Mouse (Mus musculus) Patski (cell line): ENCODE data around the gene Phc1. TPM values are rescaled to one million over a fixed set of nuclear protein-coding genes. Genes with fewer than 3 reads are reported as not detected.

Experiments used
- ATAC-seq: fragments of 100-300 bp; one replicate; pipeline ENCODE4 v1.8.0; 2021
- CTCF ChIA-PET: fragments of 350-600 bp; sonication (Branson Sonifier 250); formaldehyde crosslinking; loops from one replicate; lab custom pipeline; 2022; ENCODE audit warnings: inconsistent platforms; lab: Charles Lee
- POLR2A ChIA-PET: fragments of 350-600 bp; sonication (Branson Sonifier 250); formaldehyde crosslinking; loops from one replicate; lab custom pipeline; 2022; ENCODE audit warnings: antibody characterized with exemption, inconsistent platforms; lab: Charles Lee
- DNase-seq: peaks from one replicate; pipeline ENCODE4 v3.0.0-alpha.2; 2011; ENCODE audit warnings: low read depth, low spot score
- H3K27me3 ChIP-seq: fragments of 371-371 bp; one replicate; pipeline ENCODE4 v1.5.1; 2021
- CTCF ChIP-seq: fragments of 100-300 bp; IDR thresholded peaks from one replicate; pipeline ENCODE4 v1.5.1; 2021
- in situ Hi-C: fragments of 300-500 bp; cut with MboI; formaldehyde crosslinking; loops from 3 replicates; pipeline ENCODE4 v1.11.1; 2018; ENCODE audit warnings: low pct_unique_long_range_greater_than_20kb, mixed read lengths
- polyA plus RNA-seq: library from polyadenylated mRNA; unstranded; gene quantifications from one replicate; pipeline ENCODE4 v1.2.3, GENCODE M21; 2021

The Phc1 gene
- polyA plus RNA-seq, 1 experiment from 2014 or later: 41.7 TPM

DNA sequence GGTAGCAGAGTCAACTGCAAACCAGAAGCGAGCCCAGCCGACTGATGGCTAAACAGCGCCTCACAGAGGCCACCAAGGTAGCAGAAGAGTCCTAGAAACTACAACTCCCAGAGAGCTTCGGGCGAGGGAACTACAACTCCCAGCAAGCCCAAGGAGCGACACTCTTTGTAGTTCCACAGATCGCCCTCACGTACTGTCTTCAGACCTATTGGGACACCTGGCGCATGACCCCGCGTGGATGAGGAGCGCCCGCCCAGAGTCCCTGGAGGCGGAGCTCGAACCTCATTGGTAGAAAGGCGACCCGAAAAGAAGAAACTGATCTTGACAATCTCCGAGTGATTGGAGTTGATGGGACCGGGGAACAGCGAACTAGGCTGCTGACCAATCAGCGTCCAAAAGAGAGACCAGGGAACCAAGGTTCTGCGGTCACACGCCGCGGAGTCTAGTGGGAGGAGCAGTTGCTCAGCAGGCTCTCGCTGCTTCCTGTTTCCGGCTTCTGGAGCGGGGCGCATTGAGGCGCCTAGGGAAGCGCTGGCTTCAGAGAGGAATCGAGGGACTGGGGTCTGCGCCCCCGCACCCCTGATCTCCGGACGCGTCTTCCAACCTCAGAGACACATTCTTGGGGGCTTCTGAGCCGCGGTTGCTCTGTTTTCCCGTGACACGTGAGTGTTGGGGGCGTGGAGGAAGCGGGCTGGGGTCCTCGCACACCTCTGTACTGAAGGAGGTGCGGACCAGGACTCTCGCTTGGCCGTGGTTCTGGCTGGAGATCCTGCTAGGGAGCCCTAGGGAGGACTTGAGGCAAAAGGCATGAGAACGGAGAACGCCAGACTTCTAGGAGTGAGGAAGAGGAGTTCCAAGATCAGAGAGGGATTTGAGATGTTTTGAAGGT is 31.6 kb downstream of the Phc1 start, which contains the start of gene M6pr:
TSS of gene M6pr (plus strand) at position 216 of the 889 bp plus-strand sequence.
- ATAC-seq (peak; percentile 99), DNase-seq (peak; percentile 91)
- peak; percentile 97 for TF ChIP-seq CTCF
- CTCF ChIA-PET: interaction anchor here (0.6 to 2.1 kb wide), 6 partner anchors 11 to 42 kb away, joined by 3 to 10 read pairs (median 4); no protein-coding TSS in a partner anchor
- POLR2A ChIA-PET: interaction anchor here (1.5 kb wide), 1 partner anchor 11 kb away, joined by 3 read pairs; no protein-coding TSS in a partner anchor
- in situ Hi-C loops: loop anchor here (5.0 to 10.0 kb wide), 3 partner anchors 51 to 1034 kb away; no protein-coding TSS in a partner anchor
- no peaks in the 10 kb centered on the region for H3K27me3 ChIP-seq

DNA sequence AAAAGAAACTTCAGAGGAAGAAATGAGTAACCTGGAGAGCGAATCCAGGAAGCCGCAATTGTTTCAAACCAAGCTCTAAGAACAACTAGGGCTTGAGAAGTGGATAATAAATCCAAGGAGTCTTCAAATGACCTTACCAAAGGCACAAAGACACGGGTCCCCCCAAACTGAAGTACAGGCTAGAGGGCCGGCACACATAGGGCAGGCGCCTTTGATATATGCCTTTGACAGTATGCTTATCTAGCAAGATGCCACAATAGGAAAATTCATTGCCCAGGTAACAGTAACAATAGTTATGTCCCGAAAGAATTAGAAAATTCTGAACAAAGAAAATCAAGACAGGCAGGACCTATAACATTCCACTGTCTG is 32.2 kb downstream of the Phc1 start:
- TF ChIP-seq CTCF: no peak
- H3K27me3 ChIP-seq: no peaks in the 10 kb centered on the region
- POLR2A ChIA-PET: interaction anchor here (1.5 kb wide), 1 partner anchor 12 kb away, joined by 3 read pairs; no protein-coding TSS in a partner anchor
- in situ Hi-C loops: loop anchor here (5.0 to 10.0 kb wide), 3 partner anchors 51 to 1033 kb away; no protein-coding TSS in a partner anchor
- CTCF ChIA-PET: interaction anchor here (0.6 to 2.1 kb wide), 9 partner anchors 11 to 1037 kb away, joined by 3 to 10 read pairs (median 3); no protein-coding TSS in a partner anchor
- ATAC-seq (no peak), DNase-seq (no peak)

DNA sequence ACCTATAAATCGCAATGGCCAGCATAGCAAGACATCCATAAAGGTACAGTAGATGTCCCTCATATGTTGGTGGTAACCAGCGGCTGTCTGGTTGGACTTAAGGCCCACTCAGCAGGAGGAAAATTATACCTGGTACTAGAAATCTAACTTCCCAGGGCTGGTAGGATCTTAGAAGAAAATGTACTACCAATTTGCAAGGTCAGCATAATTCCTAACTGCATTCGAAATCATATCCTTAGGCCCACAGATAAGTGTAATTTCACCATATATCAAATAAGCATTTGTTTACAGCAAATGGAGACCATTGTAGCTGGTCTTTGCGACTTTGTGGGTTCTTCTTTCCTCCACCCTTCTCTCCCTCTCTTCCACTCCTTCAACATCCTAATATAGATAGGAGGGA is 33.7 kb downstream of the Phc1 start:
- TF ChIP-seq CTCF: no peak
- POLR2A ChIA-PET: interaction anchor here (1.1 kb wide), 1 partner anchor 49 kb away, joined by 4 read pairs; no protein-coding TSS in a partner anchor
- no peaks in the 10 kb centered on the region for H3K27me3 ChIP-seq
- in situ Hi-C loops: loop anchor here (5.0 to 10.0 kb wide), 3 partner anchors 49 to 1032 kb away; no protein-coding TSS in a partner anchor
- CTCF ChIA-PET: no interaction called here
- no peak for DNase-seq
- no peak for ATAC-seq

DNA sequence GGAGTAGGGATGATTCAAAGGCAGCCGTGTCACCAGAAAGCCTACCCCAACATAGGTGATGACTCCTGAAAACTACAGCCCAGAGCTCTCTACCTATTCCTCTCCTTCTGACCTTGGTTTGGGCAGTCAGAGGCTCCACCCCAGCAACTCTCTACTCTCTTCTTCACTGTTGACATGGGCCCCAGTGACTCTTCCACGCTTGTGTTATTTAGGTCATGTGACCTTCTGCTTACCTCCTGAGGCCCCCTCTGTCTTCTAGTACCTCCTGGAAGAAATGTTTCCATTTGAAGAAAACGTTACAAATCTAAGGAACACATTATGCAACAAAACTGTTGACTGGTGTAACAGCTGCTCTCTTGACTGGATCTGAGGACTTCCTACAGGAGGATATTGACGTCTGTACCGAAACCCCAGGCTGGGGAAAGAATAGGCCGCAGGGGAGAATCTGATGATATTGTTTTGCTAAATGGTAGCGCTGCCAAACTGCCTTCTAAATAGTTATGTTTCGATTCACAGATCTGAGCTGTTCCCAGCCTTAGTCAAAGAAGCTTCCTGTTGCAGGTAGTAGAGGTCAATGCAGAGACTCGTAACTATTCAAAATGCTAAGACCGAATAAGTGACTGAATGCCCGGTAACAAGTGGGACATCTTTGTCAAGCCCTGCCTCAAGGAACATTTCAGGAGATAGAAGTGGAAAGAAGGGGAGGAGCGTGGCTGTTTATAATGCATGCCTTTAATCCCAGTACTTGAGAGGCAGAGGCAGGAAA is 35.4 kb downstream of the Phc1 start:
- ChIA-PET CTCF (interaction anchor here (0.6 to 1.5 kb wide), 5 partner anchors 13 to 53 kb away, joined by 3 to 4 read pairs (median 3); no protein-coding TSS in a partner anchor), POLR2A (no interaction called here)
- H3K27me3 ChIP-seq: no peaks in the 10 kb centered on the region
- in situ Hi-C loops: loop anchor here (5.0 to 10.0 kb wide), 4 partner anchors 48 to 1030 kb away; no protein-coding TSS in a partner anchor
- no peak for TF ChIP-seq CTCF
- ATAC-seq (no peak), DNase-seq (no peak)

DNA sequence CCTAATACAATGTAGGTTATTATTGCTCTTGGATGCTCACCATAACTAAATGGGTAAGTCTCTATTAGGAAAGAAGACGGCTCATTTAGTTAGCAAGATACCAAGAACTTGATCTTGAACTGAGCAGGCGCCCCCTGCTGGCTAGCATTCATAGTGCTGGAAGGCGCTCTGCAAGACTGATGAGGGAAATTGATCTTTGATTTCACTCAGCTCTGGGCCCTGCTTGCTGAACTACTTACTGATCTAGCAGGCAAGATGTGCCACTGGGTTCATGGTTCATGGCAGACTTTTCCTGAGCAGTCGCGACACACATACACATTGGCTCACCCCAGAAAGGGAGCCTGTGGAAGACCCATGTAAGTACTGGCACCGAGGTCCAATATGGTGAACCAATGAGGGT is 36.0 kb downstream of the Phc1 start:
- no peak for ATAC-seq
- TF ChIP-seq CTCF: peak; percentile 93
- ChIA-PET POLR2A (no interaction called here), CTCF (interaction anchor here (0.6 to 1.5 kb wide), 6 partner anchors 12 to 53 kb away, joined by 3 to 4 read pairs (median 3); no protein-coding TSS in a partner anchor)
- in situ Hi-C loops: loop anchor here (5.0 to 10.0 kb wide), 2 partner anchors 747 to 1030 kb away; no protein-coding TSS in a partner anchor
- DNase-seq: no peak
- no peaks in the 10 kb centered on the region for H3K27me3 ChIP-seq

DNA sequence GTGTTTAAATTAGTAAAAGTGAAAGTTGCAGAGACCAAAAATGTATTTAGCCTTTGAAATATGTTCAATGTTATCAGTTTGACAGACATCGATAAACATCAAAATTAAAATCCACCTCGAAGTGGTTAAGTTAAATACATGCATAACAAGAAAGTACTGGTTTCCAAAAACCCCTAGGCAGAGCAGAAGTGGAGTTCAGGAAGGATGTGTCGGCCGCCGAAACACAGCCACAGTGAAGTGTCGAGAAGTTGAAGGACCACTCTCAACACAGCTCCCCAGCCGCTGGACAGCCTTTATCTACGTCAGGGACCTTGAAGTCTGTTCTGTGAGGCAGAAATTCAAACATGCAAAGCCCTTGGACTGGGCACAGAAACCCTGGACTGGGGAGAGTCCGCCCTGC is 36.8 kb downstream of the Phc1 start:
- DNase-seq (no peak), ATAC-seq (no peak)
- in situ Hi-C loops: loop anchor here (5.0 to 10.0 kb wide), 2 partner anchors 746 to 1029 kb away; no protein-coding TSS in a partner anchor
- ChIA-PET CTCF (interaction anchor here (0.8 to 1.4 kb wide), 5 partner anchors 11 to 52 kb away, joined by 3 to 4 read pairs (median 3); no protein-coding TSS in a partner anchor), POLR2A (no interaction called here)
- TF ChIP-seq CTCF: no peak
- H3K27me3 ChIP-seq: no peaks in the 10 kb centered on the region

DNA sequence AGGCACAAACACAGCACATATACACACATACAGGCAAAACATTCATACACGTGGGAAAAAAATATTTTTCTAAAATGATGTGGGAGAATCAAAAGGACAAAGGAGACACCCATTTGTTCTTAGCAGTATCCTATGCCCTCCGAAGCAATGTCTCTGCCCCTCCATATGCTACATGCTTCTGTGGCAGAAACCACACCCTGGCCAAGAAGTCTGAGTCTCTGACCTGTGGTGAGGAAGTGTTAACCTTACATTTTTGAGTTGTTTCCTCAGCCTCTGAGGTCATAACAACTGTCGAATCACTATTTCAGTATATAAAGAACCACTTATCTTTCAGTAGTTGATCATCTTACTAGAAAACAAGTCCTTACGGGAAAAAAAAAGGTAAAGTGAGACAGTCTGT is 37.7 kb downstream of the Phc1 start:
- no peak for ATAC-seq
- DNase-seq: no peak
- POLR2A ChIA-PET: no interaction called here

DNA sequence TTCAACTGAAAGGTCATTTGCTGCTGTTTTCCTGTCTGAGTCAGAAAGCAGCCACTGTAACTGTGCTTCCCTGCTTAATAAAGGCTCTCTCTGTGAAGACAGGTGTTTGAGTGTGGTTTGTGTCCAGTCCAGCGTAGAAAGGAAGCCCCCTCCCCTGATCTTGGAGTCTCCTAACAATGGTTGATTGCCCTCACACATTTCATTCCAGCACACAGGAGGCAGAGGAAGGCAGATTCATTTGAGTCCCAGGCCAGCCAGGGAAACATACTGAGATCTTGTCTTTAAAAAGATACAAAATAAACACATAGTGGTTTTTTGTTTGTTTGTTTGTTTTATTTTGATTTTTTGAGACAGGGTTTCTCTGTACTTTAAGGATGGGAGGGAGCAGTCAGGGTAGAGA is 38.2 kb downstream of the Phc1 start:
- ATAC-seq (no peak), DNase-seq (no peak)
- POLR2A ChIA-PET: no interaction called here
- in situ Hi-C loops: loop anchor here (5.0 to 10.0 kb wide), 2 partner anchors 745 to 1027 kb away; no protein-coding TSS in a partner anchor
- no peaks in the 10 kb centered on the region for H3K27me3 ChIP-seq
- CTCF ChIA-PET: no interaction called here
- TF ChIP-seq CTCF: no peak

More for the DNA sequence above, 37.7 kb downstream of the Phc1 start:
- CTCF ChIA-PET: interaction anchor here (0.9 to 1.3 kb wide), 2 partner anchors 10 to 27 kb away, joined by 3 to 4 read pairs; no protein-coding TSS in a partner anchor
- H3K27me3 ChIP-seq: no peaks in the 10 kb centered on the region
- in situ Hi-C loops: loop anchor here (5.0 to 10.0 kb wide), 2 partner anchors 745 to 1028 kb away; no protein-coding TSS in a partner anchor
- no peak for TF ChIP-seq CTCF

DNA sequence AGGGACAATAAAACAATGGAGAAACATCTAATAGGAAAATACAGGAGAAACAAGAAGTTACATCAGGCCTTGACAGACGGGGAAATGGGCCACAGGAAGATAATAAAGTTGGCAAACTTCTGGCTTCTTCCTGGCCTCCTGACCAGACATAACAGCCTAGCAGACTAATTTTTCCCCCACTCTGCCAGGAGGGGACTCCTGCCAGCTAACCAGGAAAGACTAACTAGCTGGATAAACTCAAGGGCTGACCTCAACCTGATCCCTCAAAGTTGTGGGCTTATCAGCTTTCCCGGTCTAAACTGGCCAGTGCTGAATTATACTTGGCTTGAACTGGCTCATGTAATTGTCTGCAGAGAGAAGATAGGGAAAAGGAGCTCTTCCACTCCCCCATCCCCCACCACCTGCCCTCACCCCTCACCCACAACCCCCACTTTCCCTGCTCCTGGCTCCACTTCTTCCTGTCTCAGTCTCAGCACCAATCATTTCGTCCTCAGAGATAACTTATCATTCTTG is 40.7 kb downstream of the Phc1 start:
- ATAC-seq (no peak), DNase-seq (no peak)
- no peak for TF ChIP-seq CTCF
- in situ Hi-C loops: loop anchor here (5.0 to 10.0 kb wide), 2 partner anchors 742 to 1025 kb away; no protein-coding TSS in a partner anchor
- CTCF ChIA-PET: no interaction called here
- H3K27me3 ChIP-seq: no peaks in the 10 kb centered on the region
- POLR2A ChIA-PET: no interaction called here
